Mouse (Mus musculus) embryonic fibroblast, embryonic 13.5 days (primary cell): Measurements from ENCODE around the gene Dpp6.

Experiments
- CTCF ChIP-seq: IDR thresholded peaks from 2 replicates; pipeline ENCODE4 v1.5.1; 2011; ENCODE audit warnings: mild to moderate bottlenecking, control low read depth, low read length, moderate library complexity, borderline replicate concordance; ENCODE audit not compliant: insufficient read depth
- POLR2A ChIP-seq: IDR thresholded peaks from 2 replicates; pipeline ENCODE4 v1.6.1; 2011; ENCODE audit warnings: low read depth, mild to moderate bottlenecking, control low read depth, low read length, moderate library complexity

DNA sequence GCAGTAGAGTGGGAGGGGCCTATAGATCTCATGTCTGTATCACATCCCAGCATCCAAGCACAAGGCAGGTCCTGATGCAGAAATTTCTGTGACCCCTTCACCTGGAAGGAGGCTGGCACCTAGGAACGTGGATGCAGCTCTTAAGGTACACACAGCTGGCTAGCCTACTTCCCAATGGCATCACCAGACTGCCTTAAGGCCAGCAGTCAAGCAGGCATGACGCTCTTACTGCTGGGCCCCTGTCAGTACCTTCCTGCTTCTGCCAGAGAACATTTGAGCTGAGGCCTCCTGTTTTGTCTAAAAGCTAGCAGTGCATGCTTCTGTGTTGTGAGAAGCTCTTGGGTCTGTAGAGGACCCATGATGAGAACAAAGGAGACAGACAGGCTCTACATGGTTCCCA is 815.1 kb downstream of the Dpp6 start:
- TF ChIP-seq CTCF (no peak), POLR2A (no peak)
